Mouse (Mus musculus) midbrain, embryonic 15.5 days (tissue): Measurements from ENCODE around the gene Eci3. TPM values are rescaled to one million over a fixed set of nuclear protein-coding genes. Genes with fewer than 3 reads are reported as not detected.
"Not testable (repeated sequence)": the region's sequence is repeated elsewhere in the genome, so short reads cannot be mapped to it uniquely, and the experiment has no call there.

Source experiments
- ATAC-seq: fragments of 200-750 bp; cut with Nextera tagmentation; replicated peaks from 2 replicates; pipeline ENCODE4 v1.8.0; 2017; ENCODE audit warnings: moderate TSS enrichment
- H3K27ac ChIP-seq: fragments of 300-500 bp; sonication (generic); 2 replicates; pipeline ENCODE4 v1.5.1; 2015; ENCODE audit warnings: mild to moderate bottlenecking, inconsistent platforms
- H3K27me3 ChIP-seq: fragments of 300-500 bp; sonication (generic); replicated peaks from 2 replicates; pipeline ENCODE4 v1.6.1; 2015; ENCODE audit warnings: inconsistent platforms
- H3K36me3 ChIP-seq: fragments of 300-500 bp; sonication (generic); replicated peaks from 2 replicates; pipeline ENCODE4 v1.6.1; 2015; ENCODE audit warnings: inconsistent platforms
- H3K4me1 ChIP-seq: fragments of 300-500 bp; sonication (generic); 2 replicates; pipeline ENCODE4 v1.6.1; 2015; ENCODE audit warnings: inconsistent platforms
- H3K4me2 ChIP-seq: fragments of 300-500 bp; sonication (generic); 2 replicates; pipeline ENCODE4 v1.6.1; 2015; ENCODE audit warnings: inconsistent platforms, mild to moderate bottlenecking, moderate library complexity
- H3K4me3 ChIP-seq: fragments of 300-500 bp; sonication (generic); 2 replicates; pipeline ENCODE4 v1.5.1; 2015; ENCODE audit warnings: mild to moderate bottlenecking, inconsistent platforms
- H3K9ac ChIP-seq: fragments of 300-500 bp; sonication (generic); 2 replicates; pipeline ENCODE4 v1.6.1; 2015; ENCODE audit warnings: mild to moderate bottlenecking, inconsistent platforms
- H3K9me3 ChIP-seq: fragments of 300-500 bp; sonication (generic); 2 replicates; pipeline ENCODE4 v1.6.1; 2016; ENCODE audit warnings: inconsistent platforms
- WGBS: fragments of 180-500 bp; shearing (Covaris S2); methylation state at CpG from one replicate; pipeline ENCODE4 v1.1.7; 2015; ENCODE audit warnings: mixed read lengths; 5-methylcytosine and 5-hydroxymethylcytosine counted together
- polyA plus RNA-seq: library from polyadenylated mRNA; unstranded; fragments of >200 nt; fragmentation: Nextera tagmentation; extraction: Ambion mirVana; gene quantifications from 2 replicates; pipeline ENCODE4 v1.2.1, GENCODE M21; 2015

Gene Eci3
- 0.25 and 0.34 TPM in 2 replicates for polyA plus RNA-seq

DNA sequence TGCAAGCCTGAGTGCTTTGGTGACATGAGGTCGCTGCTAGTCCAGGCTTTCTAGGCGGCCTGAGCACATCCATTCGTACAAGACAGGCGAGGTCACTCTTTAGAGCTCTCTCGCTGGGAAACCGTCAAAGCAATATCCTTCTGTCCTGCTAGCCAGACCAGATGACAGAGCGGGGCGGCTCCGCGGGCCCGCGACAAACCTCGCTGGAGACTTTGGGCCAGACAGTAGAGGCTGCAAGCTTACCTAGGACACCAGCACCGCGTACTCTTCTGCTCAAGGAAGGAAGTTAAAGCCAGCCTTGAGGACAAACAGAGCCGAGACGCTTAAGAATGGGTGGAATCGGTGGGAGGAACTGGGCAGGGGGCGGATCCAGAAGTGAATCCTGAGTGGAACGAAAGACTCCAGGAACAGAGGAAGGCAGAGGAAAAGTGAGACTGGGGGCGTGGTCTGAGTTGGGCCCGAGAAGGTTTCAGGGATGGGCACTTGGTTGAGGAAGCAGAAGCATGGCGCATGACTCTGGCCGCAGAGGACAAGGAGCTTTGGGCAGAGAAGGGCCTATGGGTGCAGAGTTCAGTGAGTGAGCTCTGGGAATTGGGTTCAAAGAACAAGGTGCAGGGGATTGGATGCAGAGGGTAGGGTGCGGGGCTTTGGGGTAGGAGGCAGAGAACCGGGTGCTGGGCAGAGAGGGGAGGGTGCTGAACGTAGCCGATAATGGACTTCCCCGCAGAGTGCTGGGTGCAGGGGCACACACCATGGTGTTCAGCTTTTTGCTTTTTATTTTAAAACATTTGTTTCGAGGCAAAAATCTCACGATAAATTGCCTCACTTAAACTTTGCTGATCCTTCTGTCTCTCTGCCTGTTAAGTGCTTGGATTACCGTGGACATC is at the start of gene Eci3:
Gene Eci3, minus strand, starts transcription at position 300 of the 887 bp plus-strand sequence.
- H3K4me1 ChIP-seq, result peaks cover 15% of the 10 kb centered on the region
- no peaks in the 10 kb centered on the region for H3K36me3 ChIP-seq
- 3% methylated on average over 32 of the region's 32 CpGs for WGBS
- peak; percentile 73 for ATAC-seq
- peak within 1 kb of the TSS; percentile 41 for H3K4me3 ChIP-seq
- H3K4me2 ChIP-seq, result peak within 1 kb of the TSS; percentile 67
- H3K9ac ChIP-seq, result peak within 1 kb of the TSS; percentile 42
- H3K9me3 ChIP-seq, result no peaks in the 10 kb centered on the region
- H3K27me3 ChIP-seq, result peaks cover 13% of the 10 kb centered on the region
- H3K27ac ChIP-seq, result no peak within 1 kb of the TSS

DNA sequence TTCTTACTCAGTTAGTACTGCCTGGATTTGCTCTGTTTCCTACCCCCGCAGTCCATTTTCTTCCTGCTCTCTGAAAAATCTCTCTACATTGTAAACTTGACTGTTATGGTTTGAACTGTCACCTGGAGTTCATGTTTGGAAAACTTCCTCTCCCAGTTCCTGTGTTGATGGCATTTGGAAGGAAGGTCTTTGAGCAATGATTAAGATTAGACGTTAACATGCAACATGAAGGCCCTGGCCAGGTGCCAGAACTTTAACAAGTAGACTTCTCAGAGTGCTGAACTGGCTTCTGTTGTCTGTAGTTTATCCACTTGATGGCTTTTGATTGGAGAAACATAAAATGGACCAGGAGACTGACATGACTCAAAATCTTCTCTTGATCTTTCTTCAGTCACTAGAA is 32.3 kb upstream of the Eci3 start:
- Histone ChIP-seq H3K9ac (no peak overlapping the region), H3K27me3 (no peaks in the 10 kb centered on the region), H3K4me2 (no peak overlapping the region), H3K4me1 (peaks cover 28% of the 10 kb centered on the region), H3K9me3 (no peaks in the 10 kb centered on the region), H3K36me3 (no peaks in the 10 kb centered on the region), H3K27ac (no peak overlapping the region), H3K4me3 (no peak overlapping the region)
- WGBS, result 79% methylated on average over 2 of the region's 2 CpGs
- ATAC-seq, result no peak

DNA sequence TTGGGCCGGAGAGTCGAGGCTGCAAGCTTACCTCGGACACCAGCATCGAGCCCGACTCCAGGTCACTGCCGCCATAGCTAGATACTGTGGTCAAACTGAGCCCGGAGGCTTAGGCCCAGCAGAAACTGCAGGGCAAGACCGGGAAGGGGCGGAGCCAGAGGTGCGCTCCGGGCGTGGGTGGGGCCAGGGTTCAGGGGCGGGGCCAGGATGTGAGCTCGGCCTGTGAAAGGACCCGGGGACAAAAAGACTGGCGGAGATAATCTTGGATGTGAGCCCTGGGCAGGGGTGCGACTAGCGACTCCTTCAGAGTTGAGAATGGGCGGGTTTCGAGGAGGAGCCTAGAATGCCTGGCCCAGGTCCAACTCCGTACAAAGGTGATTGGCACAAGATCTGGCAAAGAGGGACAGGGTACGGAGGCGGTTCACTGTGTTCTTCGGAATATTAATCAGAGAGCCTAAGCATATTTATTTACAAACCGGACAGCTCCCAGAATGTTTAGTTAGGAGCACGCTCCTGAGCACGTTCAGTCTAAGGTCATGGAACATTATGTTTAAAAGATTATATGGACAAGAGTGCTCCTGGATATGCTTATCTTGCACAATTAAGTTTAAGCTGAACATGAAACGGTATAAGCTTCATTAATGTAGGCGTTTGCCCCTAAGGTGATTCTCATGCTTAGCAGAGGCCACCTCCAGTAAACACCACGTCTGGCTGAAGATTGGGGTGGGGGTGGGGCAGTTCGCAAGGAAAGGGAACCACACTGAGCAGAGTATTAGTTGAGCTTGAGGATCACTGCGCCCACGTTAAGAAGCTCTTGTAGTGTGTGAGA is 30.6 kb upstream of the Eci3 start:
- no peaks in the 10 kb centered on the region for H3K27me3 ChIP-seq
- peak overlapping the region; percentile 56 for H3K4me3 ChIP-seq
- 0 out of 2 replicates have a peak, but pooled peaks cover 5% of the 10 kb centered on the region for H3K36me3 ChIP-seq
- ATAC-seq, result peak; percentile 95
- peak overlapping the region; percentile 83 for H3K4me2 ChIP-seq
- H3K9ac ChIP-seq, result peak overlapping the region; percentile 56
- H3K27ac ChIP-seq, result peak overlapping the region; percentile 76
- under 1% methylated on average over 33 of the region's 33 CpGs for WGBS
- peaks cover 28% of the 10 kb centered on the region for H3K4me1 ChIP-seq
- H3K9me3 ChIP-seq, result no peaks in the 10 kb centered on the region

DNA sequence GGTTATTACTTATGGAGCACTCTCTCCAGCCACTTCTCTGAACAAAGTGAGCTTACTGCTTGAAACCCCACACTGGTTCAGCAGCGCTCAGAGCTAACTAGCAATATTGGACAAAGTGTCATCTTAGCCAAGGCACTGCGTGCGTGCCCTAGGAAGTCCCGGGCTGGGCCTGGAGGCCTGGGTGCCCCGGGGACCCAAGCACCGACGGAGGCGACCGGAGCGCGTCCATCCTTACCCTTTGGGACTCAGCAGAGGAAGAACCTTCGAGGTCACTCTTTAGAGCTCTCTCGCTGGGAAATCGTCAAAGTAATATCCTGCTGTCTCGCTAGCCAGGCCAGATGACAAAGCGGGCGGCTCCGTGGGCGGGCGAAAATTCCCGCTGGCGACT is 30.0 kb upstream of the Eci3 start:
- peak; percentile 73 for ATAC-seq
- no peaks in the 10 kb centered on the region for H3K27me3 ChIP-seq
- peaks cover 28% of the 10 kb centered on the region for H3K4me1 ChIP-seq
- H3K36me3 ChIP-seq, result 0 out of 2 replicates have a peak, but pooled peaks cover 5% of the 10 kb centered on the region
- H3K4me2 ChIP-seq, result peak overlapping the region; percentile 83
- WGBS, result under 1% methylated on average over 22 of the region's 22 CpGs
- no peaks in the 10 kb centered on the region for H3K9me3 ChIP-seq
- peak overlapping the region; percentile 76 for H3K27ac ChIP-seq
- peak overlapping the region; percentile 56 for H3K4me3 ChIP-seq
- peak overlapping the region; percentile 56 for H3K9ac ChIP-seq

DNA sequence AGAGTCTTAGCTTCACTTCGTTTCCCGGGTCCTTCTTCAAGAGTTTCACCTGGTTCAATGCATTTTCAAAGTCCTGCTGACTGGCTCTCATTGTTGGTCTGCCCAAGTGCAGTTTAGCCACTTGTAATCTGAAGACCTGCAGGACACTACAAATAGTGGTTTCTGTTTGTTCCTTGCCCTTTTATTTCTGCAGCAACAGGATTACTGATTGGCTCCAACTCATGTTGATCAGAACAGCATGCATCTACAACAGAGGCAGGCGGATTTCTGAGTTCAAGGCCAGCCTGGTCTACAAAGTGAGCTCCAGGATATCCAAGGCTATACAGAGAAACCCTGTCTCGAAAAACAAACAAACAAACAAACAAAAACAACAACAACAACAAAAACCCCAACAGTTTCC is 29.5 kb upstream of the Eci3 start:
- no peak overlapping the region; the same call in 1 of the 2 replicates for H3K9ac ChIP-seq
- H3K4me1 ChIP-seq, result peaks cover 28% of the 10 kb centered on the region
- H3K9me3 ChIP-seq, result no peaks in the 10 kb centered on the region
- WGBS, result 71% methylated on average over 4 of the region's 4 CpGs
- H3K36me3 ChIP-seq, result 0 out of 2 replicates have a peak, but pooled peaks cover 5% of the 10 kb centered on the region
- peak overlapping the region; percentile 76; the same call in 1 of the 2 replicates for H3K27ac ChIP-seq
- peak overlapping the region; percentile 83 for H3K4me2 ChIP-seq
- H3K4me3 ChIP-seq, result peak overlapping the region; percentile 56
- no peaks in the 10 kb centered on the region for H3K27me3 ChIP-seq
- ATAC-seq, result no peak

DNA sequence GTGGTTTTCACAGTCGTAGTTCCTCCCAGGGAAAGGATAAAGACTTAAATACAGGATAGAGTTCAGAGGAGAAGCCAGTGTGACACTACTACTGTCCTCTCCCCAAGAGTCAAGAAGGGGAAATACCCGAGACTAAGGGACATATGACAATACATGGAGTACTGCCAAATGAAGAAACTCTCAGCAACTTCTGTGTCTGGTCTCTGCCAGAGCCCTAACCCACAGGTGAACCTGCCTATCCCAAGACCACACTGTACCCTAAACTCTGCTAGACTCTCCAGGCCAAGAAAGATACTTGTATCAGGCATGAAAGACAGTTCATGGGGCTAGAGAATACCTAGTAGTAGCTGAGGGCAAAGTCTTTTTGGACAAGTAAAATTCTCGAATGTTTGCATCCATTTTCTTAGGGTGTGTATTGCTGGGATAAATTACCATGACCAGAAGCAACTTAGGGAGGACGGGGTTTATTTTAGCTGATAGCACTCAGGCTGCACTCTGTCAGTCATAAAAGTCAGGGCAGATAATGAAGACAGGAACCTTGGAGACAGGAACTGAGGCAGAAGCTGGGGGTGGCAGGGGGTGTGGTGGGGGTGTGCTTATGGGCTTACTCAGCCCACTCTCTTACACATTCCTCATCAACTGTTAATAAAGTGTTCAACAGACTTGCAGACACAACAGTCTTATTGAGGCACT is 28.1 kb upstream of the Eci3 start:
- Histone ChIP-seq H3K9ac (no peak overlapping the region), H3K4me3 (no peak overlapping the region), H3K36me3 (peaks cover 15% of the 10 kb centered on the region; the same call in 1 of the 2 replicates), H3K4me1 (peaks cover 28% of the 10 kb centered on the region), H3K4me2 (no peak overlapping the region), H3K27me3 (no peaks in the 10 kb centered on the region), H3K9me3 (no peaks in the 10 kb centered on the region), H3K27ac (no peak overlapping the region)
- 71% methylated on average over 4 of the region's 4 CpGs for WGBS
- ATAC-seq, result no peak

DNA sequence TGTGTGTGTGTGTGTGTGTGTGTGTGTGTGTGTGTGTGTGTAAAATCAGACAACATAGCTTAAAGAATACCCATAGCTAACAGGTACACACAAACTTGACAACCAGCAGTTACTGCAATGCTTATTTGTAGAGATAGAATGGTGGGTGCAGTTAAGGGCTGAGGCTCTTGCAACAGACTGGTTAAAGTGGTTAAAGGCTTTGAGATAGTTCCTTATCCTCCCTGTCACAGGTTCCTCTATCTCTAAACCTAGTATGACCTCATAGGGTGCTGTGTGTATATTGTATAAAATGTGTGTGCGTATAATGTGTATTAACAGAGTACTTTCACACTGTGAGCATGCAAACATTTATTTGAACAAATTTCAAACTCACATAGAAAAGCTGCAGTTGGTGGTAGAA is 19.9 kb upstream of the Eci3 start:
- H3K27ac ChIP-seq, H3K27me3 ChIP-seq, H3K4me3 ChIP-seq, ATAC-seq, H3K9me3 ChIP-seq, H3K4me2 ChIP-seq, H3K4me1 ChIP-seq, H3K9ac ChIP-seq: not testable (repeated sequence)
- H3K36me3 ChIP-seq, result peaks cover 22% of the 10 kb centered on the region; the same call in 1 of the 2 replicates
- WGBS, result 100% methylated on average over 1 of the region's 1 CpGs

DNA sequence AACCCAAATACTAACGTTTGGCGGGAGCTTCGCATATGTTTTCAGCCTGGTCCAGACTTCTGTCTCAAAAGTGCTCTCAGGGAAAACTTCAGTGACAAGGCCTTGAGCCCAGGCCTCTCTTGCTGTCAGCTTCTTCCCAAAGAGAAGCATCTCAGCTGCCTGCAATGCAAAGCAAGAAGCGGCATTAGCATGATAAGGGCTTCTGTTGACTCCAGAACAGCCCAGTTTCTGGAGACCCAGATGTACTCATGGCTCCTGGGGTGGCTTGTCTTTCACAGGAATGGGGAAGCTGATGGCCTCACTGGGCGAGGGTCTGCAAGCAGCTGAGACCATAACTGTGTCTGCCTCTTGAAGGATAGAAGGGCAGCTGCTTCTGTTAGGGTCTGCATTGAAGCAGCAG is 15.0 kb upstream of the Eci3 start:
- WGBS, result 71% methylated on average over 5 of the region's 5 CpGs
- not testable (repeated sequence) for H3K4me2 ChIP-seq, H3K4me1 ChIP-seq, H3K27ac ChIP-seq, ATAC-seq, H3K9ac ChIP-seq, H3K9me3 ChIP-seq, H3K27me3 ChIP-seq, H3K4me3 ChIP-seq
- peaks cover 17% of the 10 kb centered on the region; the same call in 1 of the 2 replicates for H3K36me3 ChIP-seq

DNA sequence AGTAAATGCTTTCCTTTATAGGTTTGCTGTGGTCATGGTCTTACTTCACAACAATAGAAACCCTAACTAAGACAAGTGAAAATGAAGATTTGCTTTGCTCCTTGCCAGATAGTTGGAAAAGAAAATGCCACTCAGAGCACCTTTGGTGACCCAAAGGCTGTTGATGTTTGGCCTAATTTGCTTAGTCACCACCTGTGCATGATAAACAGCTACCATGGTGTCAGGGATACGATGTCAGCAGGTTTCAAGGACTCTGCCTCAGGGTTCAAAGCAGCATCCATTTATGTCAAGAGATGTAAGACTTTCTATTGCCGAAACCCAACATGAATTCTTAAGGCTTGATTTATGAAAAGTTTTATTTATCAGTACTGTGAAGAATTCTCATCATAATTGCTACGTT is 13.8 kb upstream of the Eci3 start:
- Histone ChIP-seq H3K9me3 (no peaks in the 10 kb centered on the region), H3K36me3 (peaks cover 13% of the 10 kb centered on the region; the same call in 1 of the 2 replicates), H3K27ac (no peak overlapping the region), H3K4me3 (no peak overlapping the region), H3K4me2 (no peak overlapping the region), H3K27me3 (no peaks in the 10 kb centered on the region), H3K4me1 (no peaks in the 10 kb centered on the region), H3K9ac (no peak overlapping the region)
- ATAC-seq, result no peak
- 96% methylated on average over 3 of the region's 3 CpGs for WGBS

DNA sequence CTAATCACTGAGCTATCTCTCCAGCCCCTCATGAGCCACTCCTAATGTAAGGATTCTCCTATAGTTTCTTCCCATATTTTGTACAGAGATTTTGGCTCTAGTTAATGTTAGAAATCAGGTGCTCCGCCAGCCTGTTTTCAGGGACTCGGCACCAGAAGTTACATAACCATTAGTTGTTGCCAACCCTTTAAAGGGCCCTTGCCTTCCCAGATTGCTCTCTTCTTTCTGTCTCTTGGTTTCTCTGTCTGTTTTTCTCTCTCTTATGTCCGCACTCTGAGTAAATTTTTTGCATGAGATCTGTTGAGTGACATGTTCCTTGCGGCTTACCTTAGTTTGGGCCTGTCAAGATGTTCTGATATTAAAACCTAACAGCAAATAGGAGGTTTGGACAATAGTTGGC is 12.5 kb upstream of the Eci3 start:
- H3K4me3 ChIP-seq, result no peak overlapping the region
- no peak overlapping the region for H3K4me2 ChIP-seq
- H3K4me1 ChIP-seq, result no peaks in the 10 kb centered on the region
- 95% methylated on average over 4 of the region's 4 CpGs for WGBS
- peaks cover 11% of the 10 kb centered on the region; the same call in 1 of the 2 replicates for H3K36me3 ChIP-seq
- H3K9me3 ChIP-seq, result no peaks in the 10 kb centered on the region
- no peak for ATAC-seq
- H3K27me3 ChIP-seq, result no peaks in the 10 kb centered on the region
- H3K9ac ChIP-seq, result no peak overlapping the region
- no peak overlapping the region for H3K27ac ChIP-seq

DNA sequence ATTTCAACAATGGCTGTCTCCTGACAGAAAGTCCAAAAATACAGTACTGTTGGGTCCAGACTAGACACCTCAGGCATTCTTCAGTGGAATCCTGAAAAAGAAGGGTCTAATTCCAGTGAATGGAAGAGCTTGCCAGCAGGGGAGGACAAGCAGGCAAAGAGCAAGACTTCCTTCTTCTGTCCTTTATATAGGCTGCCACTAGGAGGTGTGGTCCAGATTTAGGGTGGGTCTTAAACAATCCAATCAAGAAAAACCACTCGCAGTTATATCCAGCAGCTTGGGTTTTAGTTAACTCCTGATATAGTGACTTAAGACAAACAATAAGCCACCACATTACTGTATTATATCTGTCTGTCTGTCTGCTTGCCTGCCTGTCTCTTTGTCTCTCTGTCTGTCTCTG is 10.2 kb upstream of the Eci3 start:
- WGBS, result 45% methylated on average over 1 of the region's 1 CpGs
- Histone ChIP-seq H3K27me3 (no peaks in the 10 kb centered on the region), H3K4me1 (no peaks in the 10 kb centered on the region), H3K4me2 (no peak overlapping the region), H3K27ac (no peak overlapping the region), H3K36me3 (peaks cover 11% of the 10 kb centered on the region; the same call in 1 of the 2 replicates), H3K4me3 (no peak overlapping the region), H3K9ac (no peak overlapping the region), H3K9me3 (no peaks in the 10 kb centered on the region)
- ATAC-seq, result no peak

DNA sequence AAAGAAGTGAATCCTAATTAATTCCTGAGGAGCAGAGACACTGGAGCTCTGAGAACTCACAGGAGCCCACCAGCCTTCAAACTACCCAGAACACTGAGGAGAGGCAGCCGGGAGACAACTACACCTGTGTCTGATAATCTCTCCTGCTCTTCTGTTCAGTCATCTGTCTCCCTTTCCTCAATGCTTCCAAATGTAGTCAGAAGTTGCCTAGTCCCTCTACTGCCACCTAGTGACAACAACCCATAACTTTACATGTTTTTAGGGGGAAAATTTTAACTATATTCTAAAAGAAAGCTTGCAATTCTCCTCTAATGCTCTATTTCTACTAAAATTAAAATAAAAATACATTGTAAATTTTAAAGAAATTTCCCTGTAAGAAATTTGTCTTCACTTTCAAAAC is 9.5 kb upstream of the Eci3 start:
- no peak overlapping the region for H3K27ac ChIP-seq
- H3K9ac ChIP-seq, result no peak overlapping the region
- H3K4me1 ChIP-seq, result no peaks in the 10 kb centered on the region
- H3K9me3 ChIP-seq, result no peaks in the 10 kb centered on the region
- 42% methylated on average over 1 of the region's 1 CpGs for WGBS
- H3K4me3 ChIP-seq, result no peak overlapping the region
- no peak for ATAC-seq
- H3K36me3 ChIP-seq, result peaks cover 10% of the 10 kb centered on the region; the same call in 1 of the 2 replicates
- H3K27me3 ChIP-seq, result no peaks in the 10 kb centered on the region
- no peak overlapping the region for H3K4me2 ChIP-seq
